Mouse (Mus musculus) stomach, postnatal 0 days (tissue): ENCODE data around the gene Cypt4. TPM values are rescaled to one million over a fixed set of nuclear protein-coding genes. Genes with fewer than 3 reads are reported as not detected.
"Not testable (repeated sequence)": the region's sequence is repeated elsewhere in the genome, so short reads cannot be mapped to it uniquely, and the experiment has no call there.

Source experiments
- ATAC-seq: fragments of 200-750 bp; cut with Nextera tagmentation; 2 replicates; pipeline ENCODE4 v1.8.0; 2017; ENCODE audit not compliant: low FRiP score, low TSS enrichment
- DNase-seq: peaks from one replicate; pipeline ENCODE4 v3.0.0-alpha.2; 2016; ENCODE audit warnings: low spot score
- H3K27ac ChIP-seq: fragments of 300-500 bp; sonication (generic); replicated peaks from 2 replicates; pipeline ENCODE4 v1.5.1; 2014; ENCODE audit warnings: mild to moderate bottlenecking, control low read depth
- H3K27me3 ChIP-seq: fragments of 300-500 bp; sonication (generic); 2 replicates; pipeline ENCODE4 v1.6.1; 2014; ENCODE audit warnings: low read length; ENCODE audit not compliant: control insufficient read depth, insufficient read depth
- H3K36me3 ChIP-seq: fragments of 300-500 bp; sonication (generic); 2 replicates; pipeline ENCODE4 v1.6.1; 2014; ENCODE audit warnings: low read length, mixed read lengths; ENCODE audit not compliant: control insufficient read depth, insufficient read depth
- H3K4me1 ChIP-seq: fragments of 300-500 bp; sonication (generic); replicated peaks from 2 replicates; pipeline ENCODE4 v1.6.1; 2014; ENCODE audit warnings: antibody characterized with exemption; ENCODE audit not compliant: control insufficient read depth, insufficient read depth
- H3K4me2 ChIP-seq: fragments of 300-500 bp; sonication (generic); replicated peaks from 2 replicates; pipeline ENCODE4 v1.6.1; 2014; ENCODE audit warnings: low read depth, mild to moderate bottlenecking, control low read depth, moderate library complexity
- H3K4me3 ChIP-seq: fragments of 300-500 bp; sonication (generic); 2 replicates; pipeline ENCODE4 v1.5.1; 2014; ENCODE audit warnings: low read depth, low read length, control low read depth
- H3K9ac ChIP-seq: fragments of 300-500 bp; sonication (generic); 2 replicates; pipeline ENCODE4 v1.6.1; 2014; ENCODE audit warnings: mild to moderate bottlenecking, low read length, control low read depth, mixed read lengths
- H3K9me3 ChIP-seq: fragments of 300-500 bp; sonication (generic); 2 replicates; pipeline ENCODE4 v1.6.1; 2016; ENCODE audit warnings: low read length; ENCODE audit not compliant: control insufficient read depth
- CTCF ChIP-seq: IDR thresholded peaks from 2 replicates; pipeline ENCODE4 v1.5.1; 2016; ENCODE audit warnings: antibody characterized with exemption, low read depth, mild to moderate bottlenecking, moderate library complexity
- EP300 ChIP-seq: optimal IDR thresholded peaks from 2 replicates; pipeline ENCODE3; 2016; ENCODE audit warnings: antibody characterized with exemption
- WGBS: fragments of 180-500 bp; shearing (Covaris S2); extraction: QIAGEN DNeasy Blood & Tissue Kit; methylation state at CpG from one replicate; pipeline ENCODE4 v1.1.7; 2014; 5-methylcytosine and 5-hydroxymethylcytosine counted together
- polyA plus RNA-seq: library from polyadenylated mRNA; unstranded; fragments of >200 nt; fragmentation: Nextera tagmentation; extraction: Ambion mirVana; gene quantifications from 2 replicates; pipeline ENCODE4 v1.2.1, GENCODE M21; 2015

The Cypt4 gene
- polyA plus RNA-seq = not detected in 2 replicates

GRCm38 (mm10) chr9:24624896-24625295, at the start of gene Cypt4:
Gene Cypt4, plus strand, starts transcription at chr9:24625196.
- H3K27me3 ChIP-seq = no peaks in the 10 kb centered on the region
- no peaks in the 10 kb centered on the region for H3K36me3 ChIP-seq
- H3K4me3 ChIP-seq = no peak within 1 kb of the TSS
- no peak within 1 kb of the TSS for H3K27ac ChIP-seq
- H3K9me3 ChIP-seq = no peaks in the 10 kb centered on the region
- H3K4me1 ChIP-seq = no peaks in the 10 kb centered on the region
- ATAC-seq = no peak
- H3K4me2 ChIP-seq = no peak within 1 kb of the TSS
- 89% methylated on average over 5 of the region's 5 CpGs for WGBS
- no peak for DNase-seq
- no peak within 1 kb of the TSS for H3K9ac ChIP-seq
- TF ChIP-seq CTCF (no peak), EP300 (no peak)

GRCm38 (mm10) chr9:24637341-24637740, 12.3 kb downstream of the Cypt4 start:
- not testable (repeated sequence) for H3K27ac ChIP-seq, ATAC-seq
- WGBS = 90% methylated on average over 2 of the region's 2 CpGs

More at GRCm38 (mm10) chr9:24637341-24637740, 12.3 kb downstream of the Cypt4 start:
- H3K4me2 ChIP-seq, H3K4me1 ChIP-seq, H3K4me3 ChIP-seq, H3K9me3 ChIP-seq, DNase-seq, H3K9ac ChIP-seq, H3K36me3 ChIP-seq, H3K27me3 ChIP-seq: not testable (repeated sequence)

Other genes starting within 250 kb of the Cypt4 start
- 5.2 TPM in 2 replicates for gene Dpy19l1, start 122.1 kb upstream of the Cypt4 start, polyA plus RNA-seq
- gene Dpy19l2, start 71.1 kb downstream of the Cypt4 start, polyA plus RNA-seq = 0.04 TPM in 1 of 2 replicates, not detected in the other
- gene Tbx20, start 149.1 kb downstream of the Cypt4 start, polyA plus RNA-seq = 0.08 TPM in 1 of 2 replicates, not detected in the other